Mouse (Mus musculus) limb, embryonic 13.5 days (tissue): ENCODE data around the gene Olfr495. TPM values are rescaled to one million over a fixed set of nuclear protein-coding genes. Genes with fewer than 3 reads are reported as not detected.

ENCODE experiments used
- ATAC-seq: fragments of 200-750 bp; cut with Nextera tagmentation; 2 replicates; pipeline ENCODE4 v1.8.0; 2017; ENCODE audit warnings: low read depth, moderate number of reproducible peaks, moderate TSS enrichment; ENCODE audit not compliant: low FRiP score
- H3K27ac ChIP-seq: fragments of 300-500 bp; sonication (generic); 2 replicates; pipeline ENCODE4 v1.5.1; 2015; ENCODE audit warnings: inconsistent platforms, mild to moderate bottlenecking, moderate library complexity
- H3K27me3 ChIP-seq: fragments of 300-500 bp; sonication (generic); 2 replicates; pipeline ENCODE4 v1.6.1; 2015; ENCODE audit warnings: mild to moderate bottlenecking, inconsistent platforms
- H3K36me3 ChIP-seq: fragments of 300-500 bp; sonication (generic); 2 replicates; pipeline ENCODE4 v1.6.1; 2015; ENCODE audit warnings: inconsistent platforms, mild to moderate bottlenecking, moderate library complexity
- H3K4me1 ChIP-seq: fragments of 300-500 bp; sonication (generic); 2 replicates; pipeline ENCODE4 v1.6.1; 2015; ENCODE audit warnings: inconsistent platforms
- H3K4me2 ChIP-seq: fragments of 300-500 bp; sonication (generic); replicated peaks from 2 replicates; pipeline ENCODE4 v1.6.1; 2015; ENCODE audit warnings: inconsistent platforms, mild to moderate bottlenecking, moderate library complexity
- H3K4me3 ChIP-seq: fragments of 300-500 bp; sonication (generic); 2 replicates; pipeline ENCODE4 v1.5.1; 2015; ENCODE audit warnings: moderate library complexity, mild to moderate bottlenecking, inconsistent platforms
- H3K9ac ChIP-seq: fragments of 300-500 bp; sonication (generic); 2 replicates; pipeline ENCODE4 v1.6.1; 2015; ENCODE audit warnings: mild to moderate bottlenecking, inconsistent platforms
- H3K9me3 ChIP-seq: fragments of 300-500 bp; sonication (generic); 2 replicates; pipeline ENCODE4 v1.6.1; 2016; ENCODE audit warnings: inconsistent platforms
- WGBS: fragments of 180-500 bp; shearing (Covaris S2); methylation state at CpG from one replicate; pipeline ENCODE4 v1.1.7; 2015; 5-methylcytosine and 5-hydroxymethylcytosine counted together
- polyA plus RNA-seq: library from polyadenylated mRNA; unstranded; fragments of >200 nt; fragmentation: Nextera tagmentation; extraction: Ambion mirVana; gene quantifications from 2 replicates; pipeline ENCODE4 v1.2.1, GENCODE M21; 2015

Olfr495 gene
- polyA plus RNA-seq = not detected in 2 replicates

- H3K4me1 ChIP-seq = no peaks in the 10 kb centered on the region
These were observed at the start of gene Olfr495 for GRCm38 (mm10) chr7:108392867-108393266. Olfr495 (plus strand) TSS chr7:108393167.

DNA sequence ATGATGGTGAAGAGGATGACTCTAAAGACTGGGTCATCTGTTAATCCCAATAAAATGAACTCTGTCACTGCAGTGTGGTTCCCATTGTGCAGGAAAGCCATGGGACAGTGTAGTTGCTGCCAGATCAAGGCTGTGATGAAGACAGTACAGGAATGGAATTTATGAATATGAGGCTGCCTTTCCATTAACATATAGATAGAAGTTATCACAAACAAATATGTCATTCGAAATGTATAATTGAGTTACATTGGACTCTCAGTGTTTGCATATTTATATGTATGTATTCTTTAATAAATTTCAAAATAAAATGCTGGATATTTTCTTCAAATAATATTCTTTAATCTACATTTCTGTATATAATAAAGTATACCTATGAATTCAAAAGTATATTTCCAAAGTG is 46.1 kb upstream of the Olfr495 start, which contains the start of gene Olfr493:
Olfr493 (minus strand) TSS at position 101 of the 400 bp plus-strand sequence.
- H3K36me3 ChIP-seq = no peaks in the 10 kb centered on the region
- no peak within 1 kb of the TSS for H3K27ac ChIP-seq
- no peaks in the 10 kb centered on the region for H3K4me1 ChIP-seq
- no peak within 1 kb of the TSS for H3K4me3 ChIP-seq
- H3K9me3 ChIP-seq = no peaks in the 10 kb centered on the region
- no peak within 1 kb of the TSS for H3K9ac ChIP-seq
- H3K4me2 ChIP-seq = no peak within 1 kb of the TSS
- ATAC-seq = no peak
- H3K27me3 ChIP-seq = no peaks in the 10 kb centered on the region
- 60% methylated on average over 1 of the region's 1 CpGs for WGBS

More at GRCm38 (mm10) chr7:108392867-108393266, at the start of gene Olfr495:
- no peak for ATAC-seq
- Histone ChIP-seq H3K9me3 (no peaks in the 10 kb centered on the region), H3K36me3 (no peaks in the 10 kb centered on the region), H3K9ac (no peak within 1 kb of the TSS), H3K4me3 (no peak within 1 kb of the TSS), H3K27ac (no peak within 1 kb of the TSS), H3K27me3 (no peaks in the 10 kb centered on the region), H3K4me2 (no peak within 1 kb of the TSS)
- WGBS = 75% methylated on average over 1 of the region's 1 CpGs

- Histone ChIP-seq H3K4me2 (no peak within 1 kb of the TSS), H3K27ac (no peak within 1 kb of the TSS), H3K27me3 (no peaks in the 10 kb centered on the region), H3K36me3 (no peaks in the 10 kb centered on the region), H3K9ac (no peak within 1 kb of the TSS), H3K4me3 (no peak within 1 kb of the TSS), H3K4me1 (no peaks in the 10 kb centered on the region), H3K9me3 (0 out of 2 replicates have a peak, but pooled peaks cover under 1% of the 10 kb centered on the region)
- ATAC-seq = no peak
- WGBS = 85% methylated on average over 3 of the region's 3 CpGs
These were observed 27.9 kb upstream of the Olfr495 start, which contains the start of gene Olfr494 for GRCm38 (mm10) chr7:108365035-108365434. Olfr494 (plus strand) TSS chr7:108365335.

DNA sequence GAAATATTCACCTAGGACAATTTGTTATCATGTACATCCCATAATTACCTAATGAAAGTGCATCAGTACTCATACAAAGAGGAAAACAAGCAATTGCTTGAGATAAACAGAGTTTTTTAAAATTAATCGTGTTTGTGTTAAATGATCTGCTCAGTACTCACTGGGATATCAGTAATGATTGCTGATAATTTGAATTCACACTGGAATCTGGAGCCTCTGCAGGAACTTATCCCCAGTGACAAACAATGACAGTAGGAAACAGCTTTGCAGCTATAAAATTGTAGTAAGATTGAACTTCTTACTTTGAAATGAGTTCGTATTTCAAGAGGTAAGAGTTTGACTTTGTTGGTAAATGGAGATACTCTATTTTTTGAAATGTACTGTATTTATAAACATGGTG is 27.2 kb downstream of the Olfr495 start, which contains the start of gene Olfr497:
Olfr497 (plus strand) TSS at position 301 of the 400 bp plus-strand sequence.
- Histone ChIP-seq H3K4me2 (no peak within 1 kb of the TSS), H3K36me3 (no peaks in the 10 kb centered on the region), H3K27ac (no peak within 1 kb of the TSS), H3K9me3 (no peaks in the 10 kb centered on the region), H3K4me3 (no peak within 1 kb of the TSS), H3K4me1 (no peaks in the 10 kb centered on the region), H3K9ac (no peak within 1 kb of the TSS), H3K27me3 (no peaks in the 10 kb centered on the region)
- WGBS = 80% methylated on average over 2 of the region's 2 CpGs
- ATAC-seq = no peak

Other genes starting within 250 kb of the Olfr495 start
- gene Olfr485, start 233.3 kb upstream of the Olfr495 start, polyA plus RNA-seq = not detected in 2 replicates
- gene Olfr486, start 220.4 kb upstream of the Olfr495 start, polyA plus RNA-seq = not detected in 2 replicates
- not detected in 2 replicates for gene Olfr487, start 178.5 kb upstream of the Olfr495 start, polyA plus RNA-seq
- not detected in 2 replicates for gene Olfr488, start 134.8 kb upstream of the Olfr495 start, polyA plus RNA-seq
- not detected in 2 replicates for gene Olfr490, start 104.2 kb upstream of the Olfr495 start, polyA plus RNA-seq
- gene Olfr491, start 79.7 kb upstream of the Olfr495 start, polyA plus RNA-seq = not detected in 2 replicates
- 0.15 TPM in 1 of 2 replicates, not detected in the other for gene Olfr492, start 69.5 kb upstream of the Olfr495 start, polyA plus RNA-seq
- not detected in 2 replicates for gene Olfr493, start 46.2 kb upstream of the Olfr495 start, polyA plus RNA-seq
- gene Olfr494, start 27.8 kb upstream of the Olfr495 start, polyA plus RNA-seq = not detected in 2 replicates
- gene Olfr497, start 27.3 kb downstream of the Olfr495 start, polyA plus RNA-seq = not detected in 2 replicates
- not detected in 2 replicates for gene Olfr498, start 72.2 kb downstream of the Olfr495 start, polyA plus RNA-seq
- not detected in 2 replicates for gene Olfr502, start 131.9 kb downstream of the Olfr495 start, polyA plus RNA-seq
- not detected in 2 replicates for gene Olfr503, start 151.4 kb downstream of the Olfr495 start, polyA plus RNA-seq
- not detected in 2 replicates for gene Olfr504, start 172.6 kb downstream of the Olfr495 start, polyA plus RNA-seq
- not detected in 2 replicates for gene Olfr506, start 217.6 kb downstream of the Olfr495 start, polyA plus RNA-seq
- not detected in 2 replicates for gene Olfr507, start 228.6 kb downstream of the Olfr495 start, polyA plus RNA-seq
- not detected in 2 replicates for gene Olfr508, start 236.8 kb downstream of the Olfr495 start, polyA plus RNA-seq